Mouse (Mus musculus): Measurements from ENCODE around the gene Olfr642. TPM values are rescaled to one million over a fixed set of nuclear protein-coding genes. Genes with fewer than 3 reads are reported as not detected.

Gene Olfr642
- total RNA-seq (2018; cell fraction: chromatin; rRNA removed): not detected
- total RNA-seq (2018; cell fraction: cytosol; rRNA removed): not detected
- total RNA-seq (2018; cell fraction: nucleus; rRNA removed): not detected
- polyA plus RNA-seq (2018): not detected in 3 replicates

GRCm38 (mm10) chr7:104052566-104052965 is at the start of gene Olfr642:
Gene Olfr642 (minus strand): TSS chr7:104052666.
- H3K27ac ChIP-seq: no peak within 1 kb of the TSS
- no peaks in the 10 kb centered on the region for H3K36me3 ChIP-seq (ENCODE audit: inconsistent target)
- WGBS (ENCODE audit: missing documents): 82% methylated on average over 1 of the region's 1 CpGs
- no peak within 1 kb of the TSS for H3K4me3 ChIP-seq (ENCODE audit: inconsistent target)
- H3K79me2 ChIP-seq (ENCODE audit: inconsistent target): no peaks in the 10 kb centered on the region

GRCm38 (mm10) chr7:104085365-104085764 is 32.9 kb upstream of the Olfr642 start, which contains the start of gene Olfr645:
Gene Olfr645 (minus strand): TSS chr7:104085465.
- H3K4me3 ChIP-seq (ENCODE audit: inconsistent target): no peak within 1 kb of the TSS
- H3K79me2 ChIP-seq (ENCODE audit: inconsistent target): no peaks in the 10 kb centered on the region
- 83% methylated on average over 1 of the region's 1 CpGs for WGBS (ENCODE audit: missing documents)
- H3K36me3 ChIP-seq (ENCODE audit: inconsistent target): no peaks in the 10 kb centered on the region
- no peak within 1 kb of the TSS for H3K27ac ChIP-seq

- WGBS (ENCODE audit: missing documents): 90% methylated on average over 2 of the region's 2 CpGs
- no peak within 1 kb of the TSS for H3K27ac ChIP-seq
- H3K36me3 ChIP-seq (ENCODE audit: inconsistent target): no peaks in the 10 kb centered on the region
These were observed 19.3 kb upstream of the Olfr642 start, which contains the start of gene Olfr644 for GRCm38 (mm10) chr7:104071769-104072168. Gene Olfr644 (minus strand): TSS chr7:104071869.

GRCm38 (mm10) chr7:104061345-104061744 is 8.9 kb upstream of the Olfr642 start, which contains the start of gene 4930516K23Rik:
Gene 4930516K23Rik (minus strand): TSS chr7:104061445.
- 79% methylated on average over 2 of the region's 2 CpGs for WGBS (ENCODE audit: missing documents)
- Histone ChIP-seq H3K27ac (no peak within 1 kb of the TSS), H3K36me3 (ENCODE audit: inconsistent target) (no peaks in the 10 kb centered on the region), H3K79me2 (ENCODE audit: inconsistent target) (no peaks in the 10 kb centered on the region), H3K4me3 (ENCODE audit: inconsistent target) (no peak within 1 kb of the TSS)

More at GRCm38 (mm10) chr7:104071769-104072168, 19.3 kb upstream of the Olfr642 start, which contains the start of gene Olfr644:
- H3K79me2 ChIP-seq (ENCODE audit: inconsistent target): no peaks in the 10 kb centered on the region
- H3K4me3 ChIP-seq (ENCODE audit: inconsistent target): no peak within 1 kb of the TSS

GRCm38 (mm10) chr7:104059215-104059614 is 6.7 kb upstream of the Olfr642 start:
- 100% methylated on average over 1 of the region's 1 CpGs for WGBS (ENCODE audit: missing documents)
- H3K79me2 ChIP-seq (ENCODE audit: inconsistent target): no peaks in the 10 kb centered on the region
- H3K4me3 ChIP-seq (ENCODE audit: inconsistent target): no peak overlapping the region

GRCm38 (mm10) chr7:104050745-104051144 is 1.7 kb downstream of the Olfr642 start:
- WGBS (ENCODE audit: missing documents): 62% methylated on average over 4 of the region's 4 CpGs
- H3K79me2 ChIP-seq (ENCODE audit: inconsistent target): no peaks in the 10 kb centered on the region
- no peak overlapping the region for H3K4me3 ChIP-seq (ENCODE audit: inconsistent target)

More at GRCm38 (mm10) chr7:104059215-104059614, 6.7 kb upstream of the Olfr642 start:
- Histone ChIP-seq H3K27ac (no peak overlapping the region), H3K36me3 (ENCODE audit: inconsistent target) (no peaks in the 10 kb centered on the region)

GRCm38 (mm10) chr7:104035145-104035544 is 17.3 kb downstream of the Olfr642 start, which contains the start of gene Olfr641:
Gene Olfr641 (plus strand): TSS chr7:104035445.
- no peaks in the 10 kb centered on the region for H3K36me3 ChIP-seq (ENCODE audit: inconsistent target)
- no peaks in the 10 kb centered on the region for H3K79me2 ChIP-seq (ENCODE audit: inconsistent target)
- WGBS (ENCODE audit: missing documents): 100% methylated on average over 1 of the region's 1 CpGs
- H3K4me3 ChIP-seq (ENCODE audit: inconsistent target): no peak within 1 kb of the TSS
- H3K27ac ChIP-seq: no peak within 1 kb of the TSS

More at GRCm38 (mm10) chr7:104050745-104051144, 1.7 kb downstream of the Olfr642 start:
- Histone ChIP-seq H3K36me3 (ENCODE audit: inconsistent target) (no peaks in the 10 kb centered on the region), H3K27ac (no peak overlapping the region)

- no peaks in the 10 kb centered on the region for H3K79me2 ChIP-seq (ENCODE audit: inconsistent target)
- WGBS (ENCODE audit: missing documents): 29% methylated on average over 3 of the region's 3 CpGs
- H3K27ac ChIP-seq: no peak overlapping the region
- H3K4me3 ChIP-seq (ENCODE audit: inconsistent target): no peak overlapping the region
- no peaks in the 10 kb centered on the region for H3K36me3 ChIP-seq (ENCODE audit: inconsistent target)
These were observed 25.5 kb downstream of the Olfr642 start for GRCm38 (mm10) chr7:104026978-104027377.

- no peaks in the 10 kb centered on the region for H3K79me2 ChIP-seq (ENCODE audit: inconsistent target)
- 91% methylated on average over 6 of the region's 6 CpGs for WGBS (ENCODE audit: missing documents)
- H3K27ac ChIP-seq: no peak within 1 kb of the TSS
- H3K4me3 ChIP-seq (ENCODE audit: inconsistent target): no peak within 1 kb of the TSS
- H3K36me3 ChIP-seq (ENCODE audit: inconsistent target): no peaks in the 10 kb centered on the region
These were observed 27.0 kb downstream of the Olfr642 start, which contains the start of gene Olfr640 for GRCm38 (mm10) chr7:104025473-104025872. Gene Olfr640 (minus strand): TSS chr7:104025573.

- 65% methylated on average over 6 of the region's 6 CpGs for WGBS (ENCODE audit: missing documents)
- no peak overlapping the region for H3K27ac ChIP-seq
- H3K79me2 ChIP-seq (ENCODE audit: inconsistent target): no peaks in the 10 kb centered on the region
- no peak overlapping the region for H3K4me3 ChIP-seq (ENCODE audit: inconsistent target)
- H3K36me3 ChIP-seq (ENCODE audit: inconsistent target): no peaks in the 10 kb centered on the region
These were observed 30.8 kb downstream of the Olfr642 start for GRCm38 (mm10) chr7:104021651-104022050.

- WGBS (ENCODE audit: missing documents): 60% methylated on average over 1 of the region's 1 CpGs
- H3K4me3 ChIP-seq (ENCODE audit: inconsistent target): no peak overlapping the region
- H3K27ac ChIP-seq: no peak overlapping the region
- no peaks in the 10 kb centered on the region for H3K36me3 ChIP-seq (ENCODE audit: inconsistent target)
- no peaks in the 10 kb centered on the region for H3K79me2 ChIP-seq (ENCODE audit: inconsistent target)
These were observed 33.5 kb downstream of the Olfr642 start for GRCm38 (mm10) chr7:104018953-104019352.

- no peaks in the 10 kb centered on the region for H3K79me2 ChIP-seq (ENCODE audit: inconsistent target)
- H3K27ac ChIP-seq: no peak within 1 kb of the TSS
- no peaks in the 10 kb centered on the region for H3K36me3 ChIP-seq (ENCODE audit: inconsistent target)
- H3K4me3 ChIP-seq (ENCODE audit: inconsistent target): no peak within 1 kb of the TSS
These were observed 35.3 kb downstream of the Olfr642 start, which contains the start of gene Olfr639 for GRCm38 (mm10) chr7:104017203-104017602. Gene Olfr639 (minus strand): TSS chr7:104017303.

- Histone ChIP-seq H3K36me3 (ENCODE audit: inconsistent target) (no peaks in the 10 kb centered on the region), H3K79me2 (ENCODE audit: inconsistent target) (no peaks in the 10 kb centered on the region), H3K27ac (no peak overlapping the region), H3K4me3 (ENCODE audit: inconsistent target) (no peak overlapping the region)
These were observed 53.3 kb downstream of the Olfr642 start for GRCm38 (mm10) chr7:103999124-103999523.

GRCm38 (mm10) chr7:103998446-103998845 is 54.0 kb downstream of the Olfr642 start, which contains the start of gene Olfr638:
Gene Olfr638 (plus strand): TSS chr7:103998746.
- Histone ChIP-seq H3K36me3 (ENCODE audit: inconsistent target) (no peaks in the 10 kb centered on the region), H3K4me3 (ENCODE audit: inconsistent target) (no peak within 1 kb of the TSS), H3K79me2 (ENCODE audit: inconsistent target) (no peaks in the 10 kb centered on the region), H3K27ac (no peak within 1 kb of the TSS)

All from macrophage (primary cell).